Mouse (Mus musculus): Measurements from ENCODE around the gene Accsl. TPM values are rescaled to one million over a fixed set of nuclear protein-coding genes. Genes with fewer than 3 reads are reported as not detected.

The Accsl gene
- polyA plus RNA-seq, 1 experiment: not detected

DNA sequence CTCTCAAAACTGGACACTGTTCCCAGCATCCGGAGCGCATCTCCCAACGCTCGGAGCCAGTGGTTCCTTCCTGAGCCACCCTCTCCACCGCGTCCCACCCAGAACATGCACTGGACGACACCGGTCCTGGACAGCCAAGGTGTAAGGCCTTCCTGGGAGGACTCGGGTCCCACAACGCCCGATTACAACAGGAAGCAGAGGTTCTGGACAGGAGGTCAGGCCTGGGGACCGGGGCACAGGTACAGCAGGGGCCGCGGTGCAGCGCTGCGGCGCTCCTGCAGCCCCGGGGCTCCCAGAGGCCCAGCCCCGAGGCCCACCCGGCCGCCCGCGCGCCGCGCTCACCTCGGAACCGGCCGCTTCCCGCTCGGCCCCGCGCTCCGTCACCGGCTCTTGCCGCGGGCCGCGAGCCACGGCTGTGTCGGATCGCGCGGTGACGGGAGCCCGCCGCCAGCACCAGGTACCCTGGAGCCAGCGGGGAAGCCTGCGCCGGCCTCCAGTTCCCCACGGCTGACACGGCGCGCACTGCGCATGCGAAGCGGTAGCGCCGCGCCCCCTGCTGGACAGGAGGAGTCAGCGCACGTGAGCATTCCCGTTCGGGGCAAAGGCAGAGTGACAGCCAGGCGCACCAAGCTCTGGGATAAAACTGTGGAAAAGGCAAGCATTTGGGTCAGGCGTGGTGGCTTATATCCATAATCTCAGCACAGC, 46.8 kb downstream of the Accsl start, which contains the start of gene Ext2:
Gene Ext2, minus strand, starts transcription at position 524 of the 705 bp plus-strand sequence.
- DNase-seq: peak; percentile 93
- peak within 1 kb of the TSS; percentile 83 for H3K4me3 ChIP-seq (replicated peaks; ENCODE audit: extremely low read depth, low read depth, low read length)
- TF ChIP-seq POLR2A (IDR thresholded peaks at IDR 0.05; ENCODE audit: borderline replicate concordance, extremely low read depth, low read depth, low read length): peak; percentile 51; the same call in 1 of the 2 replicates
- TF ChIP-seq CTCF (IDR thresholded peaks at IDR 0.05; ENCODE audit: insufficient read depth, low read length): peak; percentile 87
- peaks cover 5% of the 10 kb centered on the region; the same call in 1 of the 2 replicates for H3K4me1 ChIP-seq (ENCODE audit: control insufficient read depth, insufficient read depth, low read length)
- WGBS: 1% methylated on average over 60 of the region's 66 CpGs

DNA sequence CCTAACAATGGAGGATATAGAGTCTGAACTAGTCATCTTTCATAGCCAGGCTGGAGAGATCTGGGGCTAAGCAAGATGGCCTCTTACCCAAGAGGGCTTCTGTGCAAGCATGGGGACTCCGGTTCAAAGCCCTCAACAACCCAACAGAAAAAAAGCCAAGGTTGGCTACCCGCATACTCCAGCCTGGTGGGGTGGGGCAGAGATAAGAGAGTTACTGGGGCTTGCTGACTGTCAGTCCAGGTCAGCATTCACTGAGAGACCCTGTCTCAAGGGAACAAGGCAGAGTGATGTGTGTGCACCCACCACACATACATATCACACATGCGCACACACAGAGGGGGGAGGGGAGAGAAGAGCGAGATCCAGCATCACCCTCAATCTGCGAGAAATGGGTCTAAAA, 51.2 kb downstream of the Accsl start:
- peaks cover 5% of the 10 kb centered on the region; the same call in 1 of the 2 replicates for H3K4me1 ChIP-seq (ENCODE audit: control insufficient read depth, insufficient read depth, low read length)
- WGBS: 93% methylated on average over 5 of the region's 5 CpGs
- no peak overlapping the region for H3K4me3 ChIP-seq (replicated peaks; ENCODE audit: extremely low read depth, low read depth, low read length)
- DNase-seq: no peak
- TF ChIP-seq POLR2A (IDR thresholded peaks at IDR 0.05; ENCODE audit: borderline replicate concordance, extremely low read depth, low read depth, low read length) (no peak), CTCF (IDR thresholded peaks at IDR 0.05; ENCODE audit: insufficient read depth, low read length) (no peak)

GRCm38 (mm10) chr2:93813343-93813742, 55.6 kb downstream of the Accsl start:
- DNase-seq: no peak
- Histone ChIP-seq H3K4me1 (ENCODE audit: control insufficient read depth, insufficient read depth, low read length) (no peaks in the 10 kb centered on the region), H3K4me3 (replicated peaks; ENCODE audit: extremely low read depth, low read depth, low read length) (no peak overlapping the region)
- WGBS: 90% methylated on average over 22 of the region's 22 CpGs
- TF ChIP-seq POLR2A (IDR thresholded peaks at IDR 0.05; ENCODE audit: borderline replicate concordance, extremely low read depth, low read depth, low read length) (no peak), CTCF (IDR thresholded peaks at IDR 0.05; ENCODE audit: insufficient read depth, low read length) (no peak)

- no peaks in the 10 kb centered on the region for H3K4me1 ChIP-seq (ENCODE audit: control insufficient read depth, insufficient read depth, low read length)
- DNase-seq: peak; percentile 57
- WGBS: 36% methylated on average over 4 of the region's 4 CpGs
- peak; percentile 91 for TF ChIP-seq CTCF (IDR thresholded peaks at IDR 0.05; ENCODE audit: insufficient read depth, low read length)
- TF ChIP-seq POLR2A (IDR thresholded peaks at IDR 0.05; ENCODE audit: borderline replicate concordance, extremely low read depth, low read depth, low read length): no peak
- H3K4me3 ChIP-seq (replicated peaks; ENCODE audit: extremely low read depth, low read depth, low read length): no peak overlapping the region
Measured at GRCm38 (mm10) chr2:93811812-93812211, 57.1 kb downstream of the Accsl start.

GRCm38 (mm10) chr2:93809931-93810330, 59.0 kb downstream of the Accsl start:
- Histone ChIP-seq H3K4me1 (ENCODE audit: control insufficient read depth, insufficient read depth, low read length) (no peaks in the 10 kb centered on the region), H3K4me3 (replicated peaks; ENCODE audit: extremely low read depth, low read depth, low read length) (no peak overlapping the region)
- TF ChIP-seq POLR2A (IDR thresholded peaks at IDR 0.05; ENCODE audit: borderline replicate concordance, extremely low read depth, low read depth, low read length): no peak
- TF ChIP-seq CTCF (IDR thresholded peaks at IDR 0.05; ENCODE audit: insufficient read depth, low read length): peak; percentile 96
- 6% methylated on average over 2 of the region's 2 CpGs for WGBS
- DNase-seq: peak; percentile 39

DNA sequence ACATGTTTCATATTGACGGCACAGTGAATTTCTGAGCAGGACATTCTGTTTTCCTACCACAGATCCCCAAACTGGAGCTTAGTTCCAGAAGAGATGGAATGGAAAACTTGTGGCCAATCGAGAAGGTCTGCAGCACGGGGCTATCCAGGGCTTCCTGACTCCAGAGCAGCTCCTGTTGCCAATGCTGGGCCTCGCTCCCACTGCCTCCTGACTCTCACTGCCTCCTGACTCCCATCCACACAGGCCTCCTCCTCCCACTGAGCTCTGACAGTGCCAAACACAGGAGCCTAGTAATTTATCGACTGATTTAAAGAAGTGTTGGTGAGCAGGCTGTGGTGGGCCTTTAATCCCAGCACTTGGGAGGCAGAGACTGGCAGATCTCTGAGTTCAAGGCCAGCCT, 60.9 kb downstream of the Accsl start:
- no peak overlapping the region for H3K4me3 ChIP-seq (replicated peaks; ENCODE audit: extremely low read depth, low read depth, low read length)
- 84% methylated on average over 5 of the region's 5 CpGs for WGBS
- no peak for TF ChIP-seq CTCF (IDR thresholded peaks at IDR 0.05; ENCODE audit: insufficient read depth, low read length)
- TF ChIP-seq POLR2A (IDR thresholded peaks at IDR 0.05; ENCODE audit: borderline replicate concordance, extremely low read depth, low read depth, low read length): no peak
- H3K4me1 ChIP-seq (ENCODE audit: control insufficient read depth, insufficient read depth, low read length): no peaks in the 10 kb centered on the region
- DNase-seq: no peak

- Histone ChIP-seq H3K4me1 (ENCODE audit: control insufficient read depth, insufficient read depth, low read length) (no peaks in the 10 kb centered on the region), H3K4me3 (replicated peaks; ENCODE audit: extremely low read depth, low read depth, low read length) (no peak overlapping the region)
- 81% methylated on average over 8 of the region's 8 CpGs for whole genome bisulfite sequencing
- TF ChIP-seq POLR2A (IDR thresholded peaks at IDR 0.05; ENCODE audit: borderline replicate concordance, extremely low read depth, low read depth, low read length) (no peak), CTCF (IDR thresholded peaks at IDR 0.05; ENCODE audit: insufficient read depth, low read length) (no peak)
- DNase-seq: no peak
Measured at GRCm38 (mm10) chr2:93807440-93807839, 61.5 kb downstream of the Accsl start.

- no peak for DNase-seq
- no peak for TF ChIP-seq POLR2A (IDR thresholded peaks at IDR 0.05; ENCODE audit: borderline replicate concordance, extremely low read depth, low read depth, low read length)
- no peak for TF ChIP-seq CTCF (IDR thresholded peaks at IDR 0.05; ENCODE audit: insufficient read depth, low read length)
- no peaks in the 10 kb centered on the region for H3K4me1 ChIP-seq (ENCODE audit: control insufficient read depth, insufficient read depth, low read length)
- no peak overlapping the region for H3K4me3 ChIP-seq (replicated peaks; ENCODE audit: extremely low read depth, low read depth, low read length)
- WGBS: 88% methylated on average over 6 of the region's 6 CpGs
Measured at GRCm38 (mm10) chr2:93806487-93807201, 62.3 kb downstream of the Accsl start.

- 81% methylated on average over 4 of the region's 4 CpGs for WGBS
- DNase-seq: no peak
- Histone ChIP-seq H3K4me1 (ENCODE audit: control insufficient read depth, insufficient read depth, low read length) (no peaks in the 10 kb centered on the region), H3K4me3 (replicated peaks; ENCODE audit: extremely low read depth, low read depth, low read length) (no peak overlapping the region)
- TF ChIP-seq POLR2A (IDR thresholded peaks at IDR 0.05; ENCODE audit: borderline replicate concordance, extremely low read depth, low read depth, low read length): no peak
- no peak for TF ChIP-seq CTCF (IDR thresholded peaks at IDR 0.05; ENCODE audit: insufficient read depth, low read length)
Measured at GRCm38 (mm10) chr2:93805523-93805922, 63.4 kb downstream of the Accsl start.

Other genes starting within 250 kb of the Accsl start
- 0.24 and 0.47 TPM in 2 replicates for gene Alx4, start 226.8 kb downstream of the Accsl start, polyA plus RNA-seq (2012; rRNA removed)
- gene Ext2, start 46.6 kb downstream of the Accsl start, polyA plus RNA-seq (2012; rRNA removed): 58.3 and 59.5 TPM in 2 replicates
- gene Accs, start 19.2 kb downstream of the Accsl start, polyA plus RNA-seq (2012; rRNA removed): 17.5 and 19.1 TPM in 2 replicates
- gene Gm13889, start 88.0 kb upstream of the Accsl start, polyA plus RNA-seq (2012; rRNA removed): 51.8 and 107 TPM in 2 replicates
- gene Gm27027, start 127.2 kb upstream of the Accsl start, polyA plus RNA-seq (2012; rRNA removed): not detected in 2 replicates
- gene Alkbh3, start 141.7 kb upstream of the Accsl start, polyA plus RNA-seq (2012; rRNA removed): 28.2 and 36.6 TPM in 2 replicates